Mouse (Mus musculus): Measurements from ENCODE around the gene Heatr1. TPM values are rescaled to one million over a fixed set of nuclear protein-coding genes. Genes with fewer than 3 reads are reported as not detected.

The Heatr1 gene
- total and polyA plus RNA-seq, 2 experiments from 2014 or later, result 6.0 to 17.8 TPM

GRCm38 (mm10) chr13:12476886-12477285 lies 82.1 kb downstream of the Heatr1 start:
- no peak for TF ChIP-seq CTCF (IDR thresholded peaks at IDR 0.05; ENCODE audit: low read depth)
- Histone ChIP-seq H3K4me1 (ENCODE audit: insufficient read depth) (no peaks in the 10 kb centered on the region), H3K36me3 (ENCODE audit: insufficient read depth) (no peaks in the 10 kb centered on the region), H3K27ac (ENCODE audit: low read depth, low read length) (no peak overlapping the region), H3K4me2 (ENCODE audit: low read depth) (no peak overlapping the region), H3K4me3 (ENCODE audit: low read depth, low read length) (no peak overlapping the region), H3K9me3 (ENCODE audit: low read length) (no peaks in the 10 kb centered on the region), H3K9ac (no peak overlapping the region), H3K27me3 (ENCODE audit: insufficient read depth, low read length) (no peaks in the 10 kb centered on the region)
- no peak for DNase-seq
- WGBS, result 86% methylated on average over 4 of the region's 4 CpGs
- no peak for ATAC-seq

GRCm38 (mm10) chr13:12478301-12478700 lies 83.5 kb downstream of the Heatr1 start:
- no peaks in the 10 kb centered on the region for H3K4me1 ChIP-seq (ENCODE audit: insufficient read depth)
- no peak for TF ChIP-seq CTCF (IDR thresholded peaks at IDR 0.05; ENCODE audit: low read depth)
- H3K4me2 ChIP-seq (ENCODE audit: low read depth), result no peak overlapping the region
- no peaks in the 10 kb centered on the region for H3K9me3 ChIP-seq (ENCODE audit: low read length)
- no peak overlapping the region for H3K9ac ChIP-seq
- WGBS, result 88% methylated on average over 15 of the region's 15 CpGs
- DNase-seq (no peak), ATAC-seq (no peak)
- H3K36me3 ChIP-seq (ENCODE audit: insufficient read depth), result no peaks in the 10 kb centered on the region
- no peak overlapping the region for H3K4me3 ChIP-seq (ENCODE audit: low read depth, low read length)
- no peaks in the 10 kb centered on the region for H3K27me3 ChIP-seq (ENCODE audit: insufficient read depth, low read length)
- H3K27ac ChIP-seq (ENCODE audit: low read depth, low read length), result no peak overlapping the region

- no peak overlapping the region for H3K27ac ChIP-seq (ENCODE audit: low read depth, low read length)
- no peak for TF ChIP-seq CTCF (IDR thresholded peaks at IDR 0.05; ENCODE audit: low read depth)
- H3K9me3 ChIP-seq (ENCODE audit: low read length), result no peaks in the 10 kb centered on the region
Measured at GRCm38 (mm10) chr13:12479802-12480201, 85.0 kb downstream of the Heatr1 start.

GRCm38 (mm10) chr13:12485197-12485596 lies 90.4 kb downstream of the Heatr1 start:
- Histone ChIP-seq H3K4me1 (ENCODE audit: insufficient read depth) (no peaks in the 10 kb centered on the region), H3K36me3 (ENCODE audit: insufficient read depth) (no peaks in the 10 kb centered on the region), H3K9ac (no peak overlapping the region), H3K4me2 (ENCODE audit: low read depth) (no peak overlapping the region), H3K4me3 (ENCODE audit: low read depth, low read length) (no peak overlapping the region), H3K27ac (ENCODE audit: low read depth, low read length) (no peak overlapping the region), H3K9me3 (ENCODE audit: low read length) (no peaks in the 10 kb centered on the region), H3K27me3 (ENCODE audit: insufficient read depth, low read length) (no peaks in the 10 kb centered on the region)
- WGBS, result 42% methylated on average over 2 of the region's 2 CpGs
- no peak for TF ChIP-seq CTCF (IDR thresholded peaks at IDR 0.05; ENCODE audit: low read depth)
- DNase-seq (no peak), ATAC-seq (no peak)

More at GRCm38 (mm10) chr13:12479802-12480201, 85.0 kb downstream of the Heatr1 start:
- ATAC-seq (peak; percentile 18; the same call in 1 of the 2 replicates), DNase-seq (no peak)
- Histone ChIP-seq H3K4me2 (ENCODE audit: low read depth) (no peak overlapping the region), H3K27me3 (ENCODE audit: insufficient read depth, low read length) (no peaks in the 10 kb centered on the region), H3K4me1 (ENCODE audit: insufficient read depth) (no peaks in the 10 kb centered on the region), H3K36me3 (ENCODE audit: insufficient read depth) (no peaks in the 10 kb centered on the region), H3K9ac (no peak overlapping the region), H3K4me3 (ENCODE audit: low read depth, low read length) (no peak overlapping the region)
- 64% methylated on average over 6 of the region's 6 CpGs for WGBS

GRCm38 (mm10) chr13:12485640-12486039 lies 90.8 kb downstream of the Heatr1 start:
- H3K9ac ChIP-seq, result no peak overlapping the region
- H3K4me3 ChIP-seq (ENCODE audit: low read depth, low read length), result no peak overlapping the region
- no peaks in the 10 kb centered on the region for H3K4me1 ChIP-seq (ENCODE audit: insufficient read depth)
- no peaks in the 10 kb centered on the region for H3K27me3 ChIP-seq (ENCODE audit: insufficient read depth, low read length)
- no peak for DNase-seq
- TF ChIP-seq CTCF (IDR thresholded peaks at IDR 0.05; ENCODE audit: low read depth), result no peak
- H3K36me3 ChIP-seq (ENCODE audit: insufficient read depth), result no peaks in the 10 kb centered on the region
- no peaks in the 10 kb centered on the region for H3K9me3 ChIP-seq (ENCODE audit: low read length)
- H3K4me2 ChIP-seq (ENCODE audit: low read depth), result no peak overlapping the region
- no peak overlapping the region for H3K27ac ChIP-seq (ENCODE audit: low read depth, low read length)
- no peak for ATAC-seq
- WGBS, result 66% methylated on average over 7 of the region's 7 CpGs

Other genes with a start within 250 kb of the Heatr1 start
- gene Mtr, start 136.9 kb upstream of the Heatr1 start, total RNA-seq (2014; rRNA removed), result 5.2 and 8.3 TPM in 2 replicates
- 1.8 and 1.9 TPM in 2 replicates for gene Mtr, start 136.9 kb upstream of the Heatr1 start, polyA plus RNA-seq (2015; fragmentation: Nextera tagmentation; extraction: Ambion mirVana)
- gene Actn2, start 54.3 kb upstream of the Heatr1 start, total RNA-seq (2014; rRNA removed), result 3.9 and 5.9 TPM in 2 replicates
- gene Actn2, start 54.3 kb upstream of the Heatr1 start, polyA plus RNA-seq (2015; fragmentation: Nextera tagmentation; extraction: Ambion mirVana), result 6.0 TPM in 2 replicates
- 19.2 and 20.8 TPM in 2 replicates for gene Lgals8, start 69.9 kb downstream of the Heatr1 start, total RNA-seq (2014; rRNA removed)
- gene Lgals8, start 69.9 kb downstream of the Heatr1 start, polyA plus RNA-seq (2015; fragmentation: Nextera tagmentation; extraction: Ambion mirVana), result 18.0 and 20.2 TPM in 2 replicates
- 3.0 TPM in 2 replicates for gene Edaradd, start 125.4 kb downstream of the Heatr1 start, total RNA-seq (2014; rRNA removed)
- 2.4 and 3.1 TPM in 2 replicates for gene Edaradd, start 125.4 kb downstream of the Heatr1 start, polyA plus RNA-seq (2015; fragmentation: Nextera tagmentation; extraction: Ambion mirVana)
- 6.1 and 9.2 TPM in 2 replicates for gene Ero1lb, start 170.8 kb downstream of the Heatr1 start, total RNA-seq (2014; rRNA removed)
- 5.3 and 7.2 TPM in 2 replicates for gene Ero1lb, start 170.8 kb downstream of the Heatr1 start, polyA plus RNA-seq (2015; fragmentation: Nextera tagmentation; extraction: Ambion mirVana)

Measured in forebrain, postnatal 0 days (tissue).